Mouse (Mus musculus): ENCODE measurements at regions not wholly inside any gene's neighbourhood (a gene's known extent, or its start where the extent isn't known, plus 50 kb on each side); places are given as distances from the start of the nearest gene placed in this dataset.

DNA sequence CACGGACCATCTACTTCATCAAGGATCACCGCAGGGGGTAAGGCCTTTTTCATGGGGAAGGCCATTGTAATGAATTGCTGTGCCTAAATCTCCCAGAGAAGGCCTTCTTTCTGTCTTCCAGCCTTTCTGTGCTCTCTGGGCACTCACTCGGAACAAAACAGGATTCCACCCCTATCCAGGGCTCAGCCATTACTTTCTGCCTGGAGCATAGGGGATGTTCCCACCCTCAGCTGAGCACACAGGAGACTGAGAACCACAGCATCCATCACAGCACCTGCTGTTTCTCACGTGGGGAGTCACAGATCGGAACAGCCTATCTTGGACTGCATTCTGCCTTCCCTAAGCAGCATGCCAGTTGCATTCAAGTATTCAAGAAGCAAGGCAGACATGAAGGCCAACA lies 4071.8 kb upstream of the Gm7489 start:
- no peak for DNase-seq (ENCODE audit: extremely low spot score, low read depth, low spot score)

DNA sequence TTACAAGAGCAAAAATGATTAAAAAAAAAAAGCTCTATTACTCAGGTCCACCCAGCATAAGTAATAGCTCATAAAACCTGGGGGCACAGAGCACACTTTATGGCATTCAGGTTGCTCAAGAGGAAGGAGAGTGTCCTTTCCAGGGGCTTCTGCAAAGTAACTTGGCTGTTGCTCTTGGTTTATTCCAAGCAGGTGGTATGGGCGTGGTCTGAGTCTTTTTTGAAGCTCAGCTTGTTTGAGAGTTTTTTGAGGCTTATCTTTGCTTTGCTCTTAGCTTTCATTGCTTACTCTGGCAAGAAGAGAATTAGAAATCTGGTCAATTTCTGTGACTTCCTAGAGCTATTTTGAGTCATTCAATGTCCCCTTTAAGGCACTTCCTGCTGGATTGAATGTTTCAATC lies 4024.4 kb upstream of the Gm7489 start:
- no peak for DNase-seq (ENCODE audit: extremely low spot score, low read depth, low spot score)

DNA sequence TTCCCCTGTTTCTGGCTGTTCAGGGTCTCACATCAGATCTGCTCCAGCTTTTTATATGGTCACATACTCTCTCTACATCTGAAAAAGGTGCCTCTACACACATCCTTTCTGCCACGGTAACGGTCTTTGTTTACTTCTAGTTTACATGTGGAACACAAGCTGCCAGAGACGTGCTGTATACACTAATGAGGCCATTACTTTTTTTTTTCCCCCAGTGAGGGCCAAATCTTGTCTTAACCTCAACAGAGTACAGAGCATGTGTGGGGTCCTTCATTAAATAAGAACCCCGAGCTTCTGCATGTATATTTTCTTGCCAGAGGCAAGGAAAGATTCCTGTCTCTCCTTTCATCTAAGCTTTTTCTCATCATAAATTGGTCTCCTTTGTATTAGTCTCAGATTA lies 4010.2 kb upstream of the Gm7489 start:
- DNase-seq (ENCODE audit: extremely low spot score, low read depth, low spot score) = peak; percentile 46

DNA sequence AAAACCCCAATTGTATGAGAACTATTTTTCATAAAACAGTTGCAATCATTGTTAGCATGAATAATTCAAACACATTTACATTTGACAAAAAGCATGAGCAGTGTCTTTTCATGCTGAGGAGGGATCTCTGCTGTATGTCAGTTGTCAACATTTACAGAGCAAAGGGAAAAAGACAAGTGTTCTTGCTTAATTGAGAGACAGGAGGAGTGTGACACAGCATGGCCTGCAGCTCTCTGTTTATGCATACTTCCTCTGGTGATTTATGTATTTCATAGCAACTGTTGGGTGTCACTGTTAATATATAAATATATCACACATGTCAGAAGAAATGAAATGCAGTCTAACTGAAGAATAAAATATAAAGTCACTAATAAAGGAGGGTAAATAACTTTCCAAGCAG lies 3998.8 kb upstream of the Gm7489 start:
- no peak for DNase-seq (ENCODE audit: extremely low spot score, low read depth, low spot score)

DNA sequence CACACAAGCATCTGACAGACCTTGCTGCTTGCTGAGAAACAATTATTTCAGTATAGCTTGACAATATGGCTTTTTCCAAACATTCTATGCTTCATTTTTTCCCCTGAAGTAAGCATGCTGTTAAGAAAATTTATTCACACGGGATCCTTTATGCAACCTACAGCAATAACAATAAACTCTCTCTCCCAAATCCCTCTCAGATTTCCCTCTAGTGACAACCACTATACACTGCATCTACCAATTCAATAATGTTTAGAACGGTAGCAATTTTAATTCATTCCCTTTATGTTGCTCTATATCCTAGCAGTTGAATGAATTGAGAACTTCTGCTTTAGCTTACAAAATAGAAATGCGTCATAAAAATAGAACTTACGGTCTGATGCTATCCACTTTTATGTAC lies 3988.7 kb upstream of the Gm7489 start:
- DNase-seq (ENCODE audit: extremely low spot score, low read depth, low spot score) = no peak

DNA sequence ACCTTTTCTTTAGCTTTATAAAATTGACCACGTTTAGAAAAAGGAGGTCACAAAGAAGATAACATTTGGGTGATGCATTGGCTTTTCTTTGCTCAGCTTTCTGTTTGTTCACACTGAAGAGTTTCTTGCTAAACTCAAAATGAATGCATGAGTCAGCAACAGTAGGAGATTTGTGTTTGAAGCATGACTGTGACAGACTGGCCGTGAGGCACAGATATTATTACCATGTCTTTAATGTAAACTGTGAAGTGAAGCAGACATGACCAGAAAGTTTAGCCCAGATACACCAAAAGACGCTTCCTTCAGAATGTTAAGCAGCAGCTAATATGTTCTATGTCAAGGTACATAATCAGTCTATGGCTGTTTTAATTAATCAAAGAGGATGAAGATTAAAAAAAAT lies 3985.9 kb upstream of the Gm7489 start:
- DNase-seq (ENCODE audit: extremely low spot score, low read depth, low spot score) = no peak

DNA sequence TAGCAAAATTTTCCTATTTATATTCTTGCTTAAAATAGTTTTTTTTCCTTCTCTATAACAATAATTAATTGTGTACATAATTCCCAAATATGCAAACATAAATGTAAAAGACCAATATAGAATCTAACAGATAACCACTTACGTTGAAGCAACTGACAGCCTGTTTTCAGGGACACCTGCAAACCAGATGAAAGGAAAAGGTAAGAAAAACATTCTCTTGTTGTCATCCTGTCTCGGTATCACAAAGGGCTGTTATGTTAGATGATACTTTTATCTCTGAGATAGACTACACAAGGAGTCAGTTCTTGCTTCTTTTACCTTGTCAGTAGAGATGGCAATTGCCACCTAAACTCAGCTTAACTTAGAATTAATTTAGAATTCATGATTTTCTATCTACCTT lies 3984.9 kb upstream of the Gm7489 start:
- DNase-seq (ENCODE audit: extremely low spot score, low read depth, low spot score) = no peak
